Mouse (Mus musculus) gonadal fat pad, adult 2 months (tissue): ENCODE measurements at regions not wholly inside any gene's neighbourhood (a gene's known extent, or its start where the extent isn't known, plus 50 kb on each side); places are given as distances from the start of the nearest gene placed in this dataset.

ENCODE experiments used
- DNase-seq: peaks from one replicate; pipeline ENCODE4 v3.0.0-alpha.2; 2012; ENCODE audit warnings: low read depth

- no peak for DNase-seq
These were observed 135.7 kb upstream of the Arhgap5 start for GRCm38 (mm10) chr12:52368034-52368433.

GRCm38 (mm10) chr12:52368466-52368865 is 135.3 kb upstream of the Arhgap5 start:
- no peak for DNase-seq

- DNase-seq = no peak
These were observed 133.5 kb upstream of the Arhgap5 start for GRCm38 (mm10) chr12:52370153-52370710.

- DNase-seq = no peak
These were observed 128.7 kb upstream of the Arhgap5 start for GRCm38 (mm10) chr12:52375116-52375515.

- no peak for DNase-seq
These were observed 126.9 kb upstream of the Arhgap5 start for GRCm38 (mm10) chr12:52376692-52377462.

- DNase-seq = no peak
These were observed 126.3 kb upstream of the Arhgap5 start for GRCm38 (mm10) chr12:52377463-52377848.

DNA sequence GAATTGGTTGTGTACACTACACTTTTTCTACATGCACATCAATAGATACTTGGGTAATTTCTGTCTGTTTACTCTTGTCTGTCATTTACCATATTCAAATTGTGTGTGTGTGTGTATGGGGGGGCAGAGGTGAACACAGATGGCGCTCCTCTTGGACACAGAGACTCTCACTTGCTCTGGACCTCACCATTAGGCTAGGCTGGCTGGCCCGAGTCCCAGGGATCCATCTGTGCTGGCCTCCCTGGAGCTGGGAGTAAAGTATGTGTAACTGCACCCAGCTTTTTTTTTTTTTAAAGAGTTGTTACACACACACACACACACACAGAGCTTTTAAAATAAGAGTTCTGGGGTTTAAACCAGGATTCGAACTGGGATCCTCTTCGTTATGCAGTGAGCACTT is 124.5 kb upstream of the Arhgap5 start:
- DNase-seq = no peak

DNA sequence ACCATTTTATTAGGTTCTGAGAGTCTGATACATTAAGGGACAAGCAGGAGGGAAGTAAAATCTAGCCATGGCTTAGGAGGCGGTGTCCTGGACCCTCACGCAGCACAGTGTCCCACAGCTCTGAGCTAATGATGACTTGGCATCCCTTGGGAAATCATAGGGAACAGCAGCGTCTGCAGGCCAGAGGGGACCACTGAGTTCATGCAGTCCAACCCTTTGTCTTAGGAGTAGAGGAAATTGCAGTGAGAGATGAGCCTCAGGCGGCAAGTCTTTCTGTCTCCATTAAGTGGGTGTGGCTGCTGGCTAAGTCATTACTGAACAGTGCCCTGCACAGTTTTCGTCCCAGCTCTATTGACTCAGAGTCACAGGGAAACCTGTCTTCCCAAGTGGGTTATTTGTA is 123.8 kb upstream of the Arhgap5 start:
- no peak for DNase-seq

DNA sequence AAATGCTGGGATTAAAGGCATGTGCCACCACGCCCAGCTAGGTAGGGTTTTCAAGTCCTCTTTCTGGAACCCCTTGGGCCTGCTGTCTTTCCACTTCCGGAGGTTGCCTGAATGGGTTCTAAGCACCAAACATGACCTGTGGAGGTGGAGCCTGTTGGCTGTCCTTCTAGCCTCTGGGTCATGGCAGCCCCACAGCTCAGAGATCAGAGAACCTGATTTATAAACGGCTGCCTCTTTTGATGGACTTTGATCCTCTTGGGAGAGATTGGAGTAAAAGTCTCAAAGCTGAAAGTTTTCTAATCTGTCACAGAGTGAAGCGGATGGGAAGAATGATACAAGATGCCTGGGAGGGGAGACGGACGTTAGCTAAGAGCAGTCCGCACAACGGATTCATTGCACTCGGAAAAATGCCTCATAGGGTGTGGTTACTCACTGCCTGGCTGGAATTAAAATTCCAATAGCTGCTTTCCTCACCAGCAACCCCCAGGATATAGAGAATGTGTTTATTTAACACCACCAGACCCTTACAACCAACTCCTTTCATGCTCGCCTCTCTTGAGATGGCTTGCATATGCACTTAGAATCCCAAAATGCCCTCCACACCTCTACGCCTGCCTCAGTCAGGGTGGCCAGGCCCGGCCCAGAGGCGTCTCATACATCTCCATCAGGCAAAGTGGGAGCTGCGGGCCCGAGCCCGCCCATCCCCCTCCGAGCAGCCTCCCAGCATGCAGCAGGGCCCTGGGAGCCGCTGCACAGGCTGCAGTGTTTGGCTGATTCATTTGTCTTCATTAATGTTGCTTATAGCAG is 122.4 kb upstream of the Arhgap5 start:
- DNase-seq = no peak

GRCm38 (mm10) chr12:52381968-52382325 is 121.8 kb upstream of the Arhgap5 start:
- DNase-seq = no peak

GRCm38 (mm10) chr12:52382832-52383580 is 120.8 kb upstream of the Arhgap5 start:
- DNase-seq = no peak

GRCm38 (mm10) chr12:52389552-52389951 is 114.2 kb upstream of the Arhgap5 start:
- no peak for DNase-seq

DNA sequence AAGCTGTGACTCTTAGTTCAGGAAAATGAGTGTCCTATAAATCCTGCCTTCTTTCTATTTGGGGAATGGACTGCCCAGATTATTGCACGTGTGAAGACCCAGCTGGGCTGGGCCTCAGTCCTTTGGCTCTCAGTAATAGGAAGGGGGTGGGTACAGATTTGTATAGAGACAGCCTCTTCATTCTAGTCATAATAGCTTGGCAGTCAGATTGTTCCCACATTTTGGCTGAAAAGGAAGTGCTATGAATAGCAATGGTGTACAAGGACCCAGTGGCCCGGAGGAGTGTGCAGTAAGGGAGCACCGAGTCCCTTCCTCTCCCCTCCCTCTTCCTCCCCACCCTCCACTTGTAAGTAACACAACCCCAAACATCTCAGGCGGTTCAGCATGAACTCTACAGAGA is 113.5 kb upstream of the Arhgap5 start:
- DNase-seq = no peak

DNA sequence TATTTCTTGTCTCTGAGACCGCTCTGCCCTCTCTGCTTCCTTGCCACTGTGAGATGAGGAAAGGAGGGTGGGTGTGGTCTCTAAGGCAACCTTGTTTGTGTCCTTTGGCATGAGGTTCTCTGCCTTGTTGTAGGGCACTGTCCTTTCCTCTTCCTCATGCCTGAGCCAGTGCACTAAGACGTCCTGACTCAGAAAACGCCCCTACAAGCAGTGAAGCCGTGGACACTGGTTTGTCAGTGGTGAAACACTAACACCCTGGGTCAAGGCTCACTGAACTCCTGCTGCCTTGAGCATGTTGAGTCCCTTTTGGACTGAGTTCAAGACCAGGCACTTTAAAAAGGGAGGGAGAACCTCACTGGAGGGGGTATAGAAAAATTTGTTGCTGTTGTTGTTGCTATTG is 111.1 kb upstream of the Arhgap5 start:
- DNase-seq = no peak

DNA sequence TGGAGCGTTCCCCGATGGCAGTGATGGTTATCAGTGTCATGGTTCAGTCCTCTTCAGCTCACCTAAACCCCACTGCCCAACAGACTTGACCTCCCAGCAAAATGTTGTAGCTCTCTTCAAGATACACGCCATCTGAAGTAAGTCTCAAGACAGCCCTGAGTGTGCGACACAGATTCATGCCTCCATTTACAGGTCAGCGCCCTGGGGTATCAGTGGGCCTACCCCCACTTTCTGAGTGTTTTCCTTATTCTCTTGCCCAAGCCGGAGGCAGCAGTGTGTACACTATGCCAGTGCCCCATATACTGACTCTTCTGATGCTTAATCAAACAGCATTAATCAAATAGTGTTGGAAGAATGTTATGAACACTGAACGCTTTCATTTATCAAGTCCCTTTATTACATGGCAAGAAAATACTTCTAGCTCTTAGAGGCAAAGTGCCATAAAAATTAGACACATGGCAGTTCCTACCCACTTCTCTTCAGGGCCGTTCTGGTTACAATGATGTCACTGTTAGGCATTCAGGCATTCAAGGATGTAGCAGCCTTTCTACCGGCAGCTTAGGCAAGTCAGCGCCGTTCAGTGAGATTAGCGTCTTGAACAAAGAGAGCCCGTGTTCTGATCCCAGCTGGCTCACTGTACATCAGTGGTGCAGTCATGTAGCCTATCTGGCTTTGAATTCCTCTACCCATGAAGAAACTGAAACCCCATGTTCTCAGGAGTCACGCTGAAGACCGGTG is 109.6 kb upstream of the Arhgap5 start:
- DNase-seq = no peak

DNA sequence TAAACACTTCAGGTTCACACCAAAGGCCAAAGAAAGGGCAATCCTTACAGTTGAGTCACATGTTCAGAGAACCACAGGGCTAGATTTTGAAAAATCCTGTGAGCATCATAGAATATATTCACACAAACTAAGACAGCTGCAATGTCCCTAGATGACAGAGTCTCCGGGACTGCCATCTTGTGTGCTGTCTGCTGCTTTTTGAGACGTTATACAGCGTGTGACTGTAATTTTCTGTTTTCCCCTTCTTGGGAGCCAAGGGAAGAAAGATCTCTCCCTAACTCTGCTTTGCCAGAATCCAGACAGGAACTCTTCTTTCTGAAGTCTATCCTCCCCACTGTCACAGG is 109.1 kb upstream of the Arhgap5 start:
- no peak for DNase-seq

GRCm38 (mm10) chr12:52395111-52395510 is 108.7 kb upstream of the Arhgap5 start:
- no peak for DNase-seq

DNA sequence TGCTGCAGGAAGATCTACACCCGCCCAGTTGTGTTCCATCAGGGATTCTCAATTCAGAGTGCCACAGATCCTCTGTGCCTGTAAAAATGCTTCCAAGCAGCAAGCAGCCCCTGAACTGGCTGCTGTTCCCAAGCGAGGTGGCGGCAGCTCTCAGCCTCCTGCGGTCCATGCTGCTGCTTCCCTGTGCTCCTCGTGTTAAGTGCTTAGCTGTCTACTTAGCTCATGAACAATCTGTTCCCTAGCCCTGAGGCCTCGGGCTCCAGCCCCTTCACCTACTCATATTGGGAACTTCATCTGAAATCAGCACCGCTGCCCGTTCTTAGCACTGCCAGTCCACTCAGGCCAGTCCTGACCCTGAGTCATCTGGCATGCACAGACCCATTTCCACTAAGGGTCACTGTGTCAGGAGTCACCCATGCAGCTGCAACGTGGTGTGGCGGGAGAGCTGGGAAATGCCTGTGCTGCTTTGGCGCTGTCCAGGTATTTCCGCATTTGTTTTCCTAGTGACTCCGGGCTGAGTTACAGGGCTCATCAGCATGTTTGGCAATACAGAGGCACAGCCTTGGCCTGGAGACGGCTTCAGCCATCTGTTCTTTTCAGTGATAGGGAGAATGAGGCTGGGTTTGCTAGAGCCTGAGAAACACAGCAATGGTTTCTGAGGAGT is 107.5 kb upstream of the Arhgap5 start:
- DNase-seq = no peak

GRCm38 (mm10) chr12:52397718-52398510 is 105.9 kb upstream of the Arhgap5 start:
- no peak for DNase-seq

GRCm38 (mm10) chr12:52398511-52398975 is 105.2 kb upstream of the Arhgap5 start:
- DNase-seq = no peak
